ENCODE assay signal across 7 mouse cellular contexts in genomic region chr15:100494647-100495046, GRCm38 (mm10). TPM values are rescaled to one million over a fixed set of nuclear protein-coding genes. Genes with fewer than 3 reads are reported as not detected.
A peak's percentile ranks its signal among the peaks of the same experiment; 100 is the strongest.
DNase-seq lines count a peak whose midpoint lies in the region; ATAC-seq lines count a peak whose summit lies in the region.

No protein-coding gene starts in this region.

- peak; percentile 90 for ATAC-seq in forebrain, embryonic 11.5 days (replicated peaks; ENCODE audit: low FRiP score)
- ATAC-seq in midbrain, embryonic 12.5 days (ENCODE audit: low FRiP score, low read depth), result peak; percentile 90

- WGBS in forebrain, embryonic 11.5 days, result under 1% methylated on average over 29 of the region's 29 CpGs
- under 1% methylated on average over 28 of the region's 29 CpGs for WGBS in midbrain, embryonic 12.5 days

- H3K4me2 ChIP-seq in forebrain, embryonic 11.5 days (ENCODE audit: low read depth, low read length, severe bottlenecking), result peak overlapping the region; percentile 65
- peak overlapping the region; percentile 87 for H3K4me2 ChIP-seq in midbrain, embryonic 12.5 days (replicated peaks)

- H3K36me3 ChIP-seq in forebrain, embryonic 11.5 days (ENCODE audit: control insufficient read depth, insufficient read depth, low read length), result no peaks in the 10 kb centered on the region; the same call in 1 of the 2 replicates
- H3K36me3 ChIP-seq in midbrain, embryonic 12.5 days, result 0 out of 2 replicates have a peak, but pooled peaks cover under 1% of the 10 kb centered on the region

- intact Hi-C loops in left cerebral cortex, postnatal 14 days (cut with DNase I), result loop anchor here (5.0 kb wide), 1 partner anchor 118 kb away; no protein-coding TSS in a partner anchor

- peak overlapping the region; percentile 76 for H3K4me3 ChIP-seq in forebrain, embryonic 11.5 days (ENCODE audit: low read depth, low read length)
- H3K4me3 ChIP-seq in midbrain, embryonic 12.5 days, result peak overlapping the region; percentile 86

- peak overlapping the region; percentile 89 for H3K27ac ChIP-seq in forebrain, embryonic 11.5 days (ENCODE audit: low read depth, low read length)
- peak overlapping the region; percentile 97 for H3K27ac ChIP-seq in midbrain, embryonic 12.5 days (replicated peaks)

- no peaks in the 10 kb centered on the region for H3K9me3 ChIP-seq in forebrain, embryonic 11.5 days (ENCODE audit: control insufficient read depth, low read length)
- H3K9me3 ChIP-seq in midbrain, embryonic 12.5 days, result no peaks in the 10 kb centered on the region

- H3K9ac ChIP-seq in forebrain, embryonic 11.5 days (ENCODE audit: low read length), result peak overlapping the region; percentile 90
- H3K9ac ChIP-seq in midbrain, embryonic 12.5 days (replicated peaks), result peak overlapping the region; percentile 93

- DNase-seq in left cerebral cortex, postnatal 14 days (ENCODE audit: low spot score in 2 of 2), result peak; percentile 52 to 65
- DNase-seq in left cerebral cortex, adult 8-10 months (ENCODE audit: low spot score in 2 of 2), result no peak
- DNase-seq in adrenal gland, postnatal 36 days, result peak; percentile 44 to 66
- DNase-seq in forebrain, embryonic 11.5 days (ENCODE audit: low spot score), result no peak
- DNase-seq in kidney, postnatal 4 days, result peak; percentile 72 to 82
- DNase-seq in gastrocnemius, postnatal 25 days, result no peak

- no peaks in the 10 kb centered on the region for H3K27me3 ChIP-seq in forebrain, embryonic 11.5 days (ENCODE audit: control insufficient read depth, insufficient read depth, low read length)
- H3K27me3 ChIP-seq in midbrain, embryonic 12.5 days, result no peaks in the 10 kb centered on the region

- peaks cover 10% of the 10 kb centered on the region for H3K4me1 ChIP-seq in forebrain, embryonic 11.5 days (replicated peaks; ENCODE audit: control insufficient read depth, insufficient read depth, low read length)
- peaks cover 40% of the 10 kb centered on the region for H3K4me1 ChIP-seq in midbrain, embryonic 12.5 days

RNA-seq across cellular contexts. Expression of gene Csrnp2, which starts 0.6 kb away (rescaled TPM):
- 10 to 100 TPM; 39.8 to 40.7 TPM for total RNA-seq in left cerebral cortex, postnatal 14 days (2021)
- 10 to 100 TPM; 29.1 to 31.5 (median 31.2) TPM for total RNA-seq in left cerebral cortex, adult 8-10 months (2022)
- total RNA-seq in adrenal gland, postnatal 36 days (2021), result 1 to 10 TPM; 5.4 to 5.8 TPM
- polyA plus RNA-seq in forebrain, embryonic 11.5 days (2014; fragmentation: Nextera tagmentation; extraction: Ambion mirVana), result 26.3 and 26.4 TPM in 2 replicates
- 37.1 and 41.9 TPM in 2 replicates for polyA plus RNA-seq in midbrain, embryonic 12.5 days (2016; fragmentation: Nextera tagmentation; extraction: Ambion mirVana)
- total RNA-seq in gastrocnemius, postnatal 25 days (2021), result 1 to 10 TPM; 2.1 to 2.6 TPM

RNA-seq across cellular contexts. Expression of gene Letmd1, which starts 25.8 kb away (rescaled TPM):
- 10 to 100 TPM; 65.8 to 70.5 TPM for total RNA-seq in left cerebral cortex, postnatal 14 days (2021)
- 10 to 100 TPM; 55.3 to 64.5 (median 57.5) TPM for total RNA-seq in left cerebral cortex, adult 8-10 months (2022)
- total RNA-seq in adrenal gland, postnatal 36 days (2021), result 100 to 1,000 TPM; 138 to 150 TPM
- polyA plus RNA-seq in forebrain, embryonic 11.5 days (2014; fragmentation: Nextera tagmentation; extraction: Ambion mirVana), result 41.3 and 46.6 TPM in 2 replicates
- 42.2 and 46.2 TPM in 2 replicates for polyA plus RNA-seq in midbrain, embryonic 12.5 days (2016; fragmentation: Nextera tagmentation; extraction: Ambion mirVana)
- total RNA-seq in gastrocnemius, postnatal 25 days (2021), result 1 to 10 TPM; 9.1 to 9.9 TPM

RNA-seq across cellular contexts. Expression of gene Tfcp2, which starts 57.2 kb away (rescaled TPM):
- 10 to 100 TPM; 28.4 to 29.2 TPM for total RNA-seq in left cerebral cortex, postnatal 14 days (2021)
- 10 to 100 TPM; 27.7 to 31.7 (median 30.1) TPM for total RNA-seq in left cerebral cortex, adult 8-10 months (2022)
- total RNA-seq in adrenal gland, postnatal 36 days (2021), result 10 to 100 TPM; 17.6 to 20.0 TPM
- 31.7 and 32.9 TPM in 2 replicates for polyA plus RNA-seq in forebrain, embryonic 11.5 days (2014; fragmentation: Nextera tagmentation; extraction: Ambion mirVana)
- polyA plus RNA-seq in midbrain, embryonic 12.5 days (2016; fragmentation: Nextera tagmentation; extraction: Ambion mirVana), result 50.3 and 51.1 TPM in 2 replicates
- total RNA-seq in gastrocnemius, postnatal 25 days (2021), result 10 to 100 TPM in 1 of 2 experiments, 1 to 10 TPM in 1; 9.3 to 11.1 TPM

Comparison
In these comparisons a context has a peak if more than half of its experiments do, and no peak if none do; other contexts are left out.
1. DNase-seq: peak in left cerebral cortex, postnatal 14 days (2 of 2), adrenal gland, postnatal 36 days (2 of 2) and kidney, postnatal 4 days (2 of 2); none in left cerebral cortex, adult 8-10 months (0 of 2), forebrain, embryonic 11.5 days (single experiment) and gastrocnemius, postnatal 25 days (single experiment).
2. RNA of gene Csrnp2, which starts 0.6 kb away (total RNA-seq): 39.8 to 40.7 TPM in left cerebral cortex, postnatal 14 days and 29.1 to 31.5 TPM in left cerebral cortex, adult 8-10 months; 5.4 to 5.8 TPM in adrenal gland, postnatal 36 days and 2.1 to 2.6 TPM in gastrocnemius, postnatal 25 days; every median in the first group is over 4 times any median in the second.
3. RNA of gene Letmd1, which starts 25.8 kb away (total RNA-seq): 138 to 150 TPM in adrenal gland, postnatal 36 days, 65.8 to 70.5 TPM in left cerebral cortex, postnatal 14 days and 55.3 to 64.5 TPM in left cerebral cortex, adult 8-10 months; 9.1 to 9.9 TPM in gastrocnemius, postnatal 25 days; every median in the first group is over 4 times any median in the second.